8 mouse cellular contexts compared by ENCODE assay signal in the genomic region with DNA sequence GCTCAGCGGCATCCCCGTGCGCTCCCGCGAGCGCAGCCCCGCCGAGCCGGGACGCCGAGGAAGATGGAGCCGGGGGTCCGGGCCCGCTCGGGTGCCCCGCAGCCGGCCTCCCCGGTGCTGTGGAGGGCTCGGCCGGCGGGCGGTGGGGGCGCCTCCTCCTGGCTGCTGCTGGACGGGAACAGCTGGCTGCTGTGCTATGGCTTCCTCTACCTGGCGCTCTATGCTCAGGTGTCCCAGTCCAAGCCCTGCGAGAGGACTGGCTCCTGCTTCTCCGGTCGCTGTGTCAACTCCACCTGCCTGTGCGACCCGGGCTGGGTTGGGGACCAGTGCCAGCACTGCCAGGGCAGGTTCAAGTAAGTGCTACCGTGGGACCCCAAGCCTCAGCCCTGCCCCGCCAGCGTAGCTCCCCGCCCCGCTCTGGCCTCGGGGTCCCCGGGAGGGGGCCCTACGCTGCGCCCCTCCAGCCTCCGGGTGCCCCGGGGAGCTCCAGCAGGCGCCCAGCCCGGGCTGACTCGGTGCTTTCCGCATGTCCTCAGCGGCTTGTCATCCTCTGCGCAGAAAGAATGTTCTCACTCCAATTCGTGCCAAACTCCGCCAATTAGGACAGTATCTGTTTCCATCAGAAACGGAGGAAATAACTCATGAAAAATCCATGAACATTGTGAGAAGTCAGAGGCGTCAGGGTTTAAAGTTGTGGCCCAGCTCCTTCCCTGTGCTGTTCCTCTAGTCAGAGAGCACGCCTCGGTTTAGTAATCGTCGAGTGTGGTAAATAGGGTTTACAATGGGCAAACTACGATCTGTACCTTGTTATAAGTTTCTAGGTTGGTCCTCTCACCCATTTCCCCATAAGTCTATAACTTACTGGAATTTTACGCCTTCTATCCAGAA. TPM values are rescaled to one million over a fixed set of nuclear protein-coding genes. Genes with fewer than 3 reads are reported as not detected.
A peak's percentile ranks its signal among the peaks of the same experiment; 100 is the strongest.
DNase-seq lines count a peak whose midpoint lies in the region; ATAC-seq and TF ChIP-seq lines count a peak whose summit lies in the region.

No protein-coding gene starts in this region.

- peak; percentile 70 for ATAC-seq in lung, embryonic 14.5 days (ENCODE audit: insufficient read depth)
- ATAC-seq in neutrophil, adult 5-6 weeks (ENCODE audit: extremely low read depth, insufficient number of reproducible peaks, low FRiP score, poor library complexity, severe bottlenecking) = peak; percentile 40

- peaks cover 41% of the 10 kb centered on the region for H3K27me3 ChIP-seq in E14TG2a.4 (ENCODE audit: insufficient read depth, low read length)
- H3K27me3 ChIP-seq in forebrain, embryonic 10.5 days (ENCODE audit: poor library complexity, severe bottlenecking) = 0 out of 2 replicates have a peak, but pooled peaks cover 5% of the 10 kb centered on the region
- no peaks in the 10 kb centered on the region for H3K27me3 ChIP-seq in lung, embryonic 14.5 days (ENCODE audit: insufficient read depth, low read length)

- WGBS in forebrain, embryonic 10.5 days = 1% methylated on average over 52 of the region's 57 CpGs
- WGBS in lung, embryonic 14.5 days = 1% methylated on average over 56 of the region's 57 CpGs

- peak overlapping the region; percentile 96 for H3K4me3 ChIP-seq in E14TG2a.4 (replicated peaks; ENCODE audit: low read length)
- H3K4me3 ChIP-seq in bone marrow macrophage, adult 2 months (ENCODE audit: insufficient read depth, low read length) = peak overlapping the region; percentile 85
- H3K4me3 ChIP-seq in forebrain, embryonic 10.5 days = peak overlapping the region; percentile 97
- peak overlapping the region; percentile 93 for H3K4me3 ChIP-seq in lung, embryonic 14.5 days (ENCODE audit: low read depth, low read length)

- H3K36me3 ChIP-seq in E14TG2a.4 (ENCODE audit: insufficient read depth, low read length) = no peaks in the 10 kb centered on the region
- no peaks in the 10 kb centered on the region for H3K36me3 ChIP-seq in forebrain, embryonic 10.5 days (replicated peaks)
- H3K36me3 ChIP-seq in lung, embryonic 14.5 days (ENCODE audit: insufficient read depth) = no peaks in the 10 kb centered on the region

- intact Hi-C loops in heart, postnatal 10 days (cut with DNase I) = loop anchor here (5.0 to 10.0 kb wide), 2 partner anchors 207 to 244 kb away; no protein-coding TSS in a partner anchor

- peak overlapping the region; percentile 89 for H3K9ac ChIP-seq in lung, embryonic 14.5 days

- TF ChIP-seq CTCF in E14TG2a.4 (conservative IDR thresholded peaks at IDR 0.05; ENCODE audit: low read length) = no peak
- no peak for TF ChIP-seq CTCF in bone marrow macrophage, adult 2 months (IDR thresholded peaks at IDR 0.05; ENCODE audit: low read depth, low read length)
- peak; percentile 21; the same call in 1 of the 2 replicates for TF ChIP-seq CTCF in lung, embryonic 14.5 days (IDR thresholded peaks at IDR 0.05; ENCODE audit: low read depth)

- DNase-seq in forebrain, embryonic 10.5 days (ENCODE audit: extremely low spot score, low spot score) = peak; percentile 54
- DNase-seq in heart, postnatal 10 days = peak; percentile 69 to 72
- DNase-seq in kidney, postnatal 4 days = peak; percentile 78 to 86
- peak; percentile 71 for DNase-seq in lung, embryonic 14.5 days
- DNase-seq in thymus, postnatal 10 days (ENCODE audit: low spot score in 2 of 2) = peak; percentile 50 to 59

- no peak for TF ChIP-seq POLR2A in bone marrow macrophage, adult 2 months (IDR thresholded peaks at IDR 0.05; ENCODE audit: borderline replicate concordance, low read depth, low read length)

- no peaks in the 10 kb centered on the region for H3K9me3 ChIP-seq in E14TG2a.4 (ENCODE audit: low read length)
- H3K9me3 ChIP-seq in forebrain, embryonic 10.5 days = no peaks in the 10 kb centered on the region
- H3K9me3 ChIP-seq in lung, embryonic 14.5 days (ENCODE audit: low read depth, low read length) = no peaks in the 10 kb centered on the region

- peaks cover 18% of the 10 kb centered on the region for H3K4me1 ChIP-seq in E14TG2a.4 (replicated peaks; ENCODE audit: low read depth, low read length)
- H3K4me1 ChIP-seq in bone marrow macrophage, adult 2 months (ENCODE audit: control insufficient read depth, insufficient read depth, low read length) = peaks cover 9% of the 10 kb centered on the region
- peaks cover 43% of the 10 kb centered on the region for H3K4me1 ChIP-seq in forebrain, embryonic 10.5 days
- peaks cover 9% of the 10 kb centered on the region for H3K4me1 ChIP-seq in lung, embryonic 14.5 days (ENCODE audit: insufficient read depth)

- H3K27ac ChIP-seq in bone marrow macrophage, adult 2 months (ENCODE audit: insufficient read depth, low read depth, low read length) = no peak overlapping the region
- H3K27ac ChIP-seq in forebrain, embryonic 10.5 days = peak overlapping the region; percentile 99
- H3K27ac ChIP-seq in lung, embryonic 14.5 days (ENCODE audit: low read depth) = peak overlapping the region; percentile 96

- H3K4me2 ChIP-seq in lung, embryonic 14.5 days = peak overlapping the region; percentile 95

RNA-seq across cellular contexts. Expression of a gene that starts 0.7 kb away (rescaled TPM):
- 6.7 and 8.8 TPM in 2 replicates for polyA plus RNA-seq in bone marrow macrophage, adult 2 months (2012; ENCODE audit: insufficient read depth, insufficient read length, missing spikeins)
- 3.5 and 4.0 TPM in 2 replicates for polyA plus RNA-seq in forebrain, embryonic 10.5 days (2016; fragmentation: Nextera tagmentation; extraction: Ambion mirVana)
- 10 to 100 TPM; 24.3 to 24.9 TPM for total RNA-seq in heart, postnatal 10 days (2021)
- polyA plus RNA-seq in lung, embryonic 14.5 days (2014; fragmentation: Nextera tagmentation; extraction: Ambion mirVana) = 7.1 and 7.7 TPM in 2 replicates
- total RNA-seq in neutrophil, adult 5-6 weeks (2017) = 26.0 and 27.2 TPM in 2 replicates
